Mouse (Mus musculus) layer of hippocampus, adult 18-20 months (tissue): ENCODE results near the gene Ist1. TPM values are rescaled to one million over a fixed set of nuclear protein-coding genes. Genes with fewer than 3 reads are reported as not detected.
A peak's percentile ranks its signal among the peaks of the same experiment; 100 is the strongest.

Experiments used
- DNase-seq, 2 experiments: peaks; one replicate each; pipeline ENCODE4 v3.0.0; 2022; ENCODE audit warnings: low spot score in 2 of 2
- long read RNA-seq: library from polyadenylated mRNA; stranded (forward); transcript quantifications from one replicate; pipeline ENCODE4 v2.0.0, GENCODE M21; 2021
- total RNA-seq, 2 experiments: library from RNA; stranded (reverse); gene quantifications; 2 replicates each; pipeline ENCODE4 v1.2.3; 2021

The Ist1 gene
- 10 to 100 TPM; 87.1 to 90.9 TPM for total RNA-seq
- long read RNA-seq, transcript Ist1-204 (9 exons, 3,633 nt) = minor isoform, 16 of 104 reads
- long read RNA-seq, transcript Ist1-201 (10 exons, 2,304 nt) = major isoform, 32 of 104 reads
- long read RNA-seq, partial matches to known transcripts = 33 of 104 reads
- long read RNA-seq, other reads (novel, unspliced or antisense) = 22 of 104 reads

DNA sequence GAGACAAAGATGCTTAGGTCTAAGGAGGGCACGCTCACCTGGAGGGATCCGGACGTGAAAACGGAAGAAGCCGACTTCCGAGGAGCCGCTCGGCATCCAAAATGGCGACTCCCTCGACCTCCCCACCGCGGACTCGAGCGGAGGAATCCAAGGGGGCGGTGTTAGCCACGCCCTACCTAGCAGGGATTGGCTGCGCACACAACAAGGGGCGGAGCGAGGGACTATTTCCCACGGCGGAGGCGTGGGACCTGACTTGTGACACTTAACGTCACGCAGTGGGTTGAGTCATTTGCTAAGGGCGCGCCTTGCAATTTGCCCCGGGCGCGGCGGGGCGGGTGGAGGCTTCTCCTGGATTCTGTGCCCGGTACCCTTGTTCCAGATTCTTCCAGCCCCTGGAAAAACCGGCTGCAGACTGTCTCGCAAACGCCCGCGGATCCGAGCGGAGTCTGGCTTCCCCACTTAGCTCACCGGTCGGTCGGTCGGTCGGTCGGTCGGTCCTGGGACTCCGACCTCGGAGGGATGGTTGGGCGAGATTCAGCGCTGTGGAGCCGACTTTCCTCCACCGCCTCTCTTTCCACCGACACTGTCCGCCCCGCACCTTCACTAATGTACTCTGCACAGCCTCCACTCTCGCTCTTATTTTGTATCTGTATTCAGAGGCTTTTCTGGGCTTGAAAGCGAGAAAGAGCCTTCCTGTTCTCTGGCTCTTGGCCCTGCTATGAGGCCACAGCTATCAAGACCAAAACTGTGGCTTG lies at the start of gene Ist1:
Ist1 (minus strand) TSS at position 115 of the 755 bp plus-strand sequence.
- peak; percentile 97 to 98 for DNase-seq

DNA sequence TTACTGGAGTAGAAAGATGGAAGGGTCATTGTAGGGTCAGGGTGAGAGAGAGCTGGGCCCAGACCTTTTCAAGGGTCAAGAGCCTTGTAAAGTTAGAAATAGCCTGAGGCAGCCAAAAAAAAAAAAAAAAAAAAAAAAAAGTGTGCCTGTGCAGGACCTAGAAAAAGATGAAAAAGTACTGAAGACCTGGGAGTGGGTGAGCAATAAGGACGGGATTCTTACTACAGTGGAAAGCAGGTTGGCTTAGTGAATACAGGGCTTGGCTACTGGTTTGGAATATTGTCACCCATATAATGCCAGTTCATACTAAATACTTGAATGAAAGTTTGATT lies 45.0 kb upstream of the Ist1 start:
- no peak for DNase-seq

DNA sequence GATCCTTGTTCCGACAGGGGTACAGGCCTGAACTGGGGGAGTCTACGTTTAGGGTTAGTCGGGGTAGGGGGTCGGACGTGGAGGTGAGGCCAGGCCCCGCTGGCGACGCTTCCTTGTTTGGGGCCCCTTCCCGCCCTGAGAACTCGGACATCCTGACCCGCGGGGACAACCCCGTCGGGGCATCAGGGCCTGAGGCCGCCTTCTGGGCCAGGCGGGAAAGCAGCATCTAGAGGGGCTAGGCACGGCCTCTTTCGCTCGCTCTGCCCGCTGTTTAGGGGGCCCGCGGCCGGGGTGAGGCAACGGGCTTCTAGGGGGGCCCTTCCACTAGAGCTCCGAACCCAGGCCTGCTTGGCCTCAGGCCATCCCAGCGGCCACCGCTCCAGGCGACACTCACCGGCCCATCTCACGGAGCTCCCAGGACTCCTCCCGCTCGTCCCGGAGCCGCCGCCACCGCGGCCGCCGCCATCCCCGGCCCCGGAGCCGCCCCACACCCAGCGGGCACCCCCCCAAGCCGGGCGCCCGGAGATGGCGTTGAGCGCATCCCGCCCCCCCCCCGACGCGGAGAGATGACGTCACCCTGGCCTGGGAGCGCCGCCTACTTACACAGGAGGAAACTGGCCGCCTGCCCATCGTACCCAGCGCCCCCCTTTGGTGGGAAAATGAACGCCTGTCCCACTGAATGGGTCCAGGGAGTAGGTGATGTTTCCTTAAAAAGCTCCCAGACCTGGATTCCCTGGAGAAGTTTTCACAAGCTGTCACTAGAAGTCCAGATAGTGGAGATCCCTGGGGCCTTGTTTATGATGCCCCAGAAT lies 44.4 kb upstream of the Ist1 start, which contains the start of gene Atxn1l:
Atxn1l (minus strand) TSS at position 503 of the 812 bp plus-strand sequence.
- peak; percentile 77 to 87 for DNase-seq

DNA sequence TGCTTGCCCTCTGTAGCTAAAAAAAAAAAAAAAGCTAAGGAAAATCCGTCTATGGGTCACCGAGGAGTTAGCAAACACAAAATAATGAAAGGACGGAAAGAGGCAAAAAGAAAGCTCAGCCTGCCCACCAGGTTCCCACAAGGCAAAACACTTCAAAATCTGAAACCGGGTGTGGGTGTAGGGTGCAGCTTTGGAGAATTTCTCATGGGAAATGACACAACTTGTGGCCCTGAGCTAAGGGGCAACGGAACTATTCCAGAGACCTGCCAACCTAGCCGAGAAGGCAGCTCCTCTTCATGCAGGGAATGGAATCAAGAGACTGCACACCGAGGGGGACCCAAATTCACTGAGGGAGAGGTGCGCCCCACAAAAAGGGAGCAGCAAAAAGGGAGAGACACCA lies 43.8 kb upstream of the Ist1 start:
- no peak for DNase-seq

DNA sequence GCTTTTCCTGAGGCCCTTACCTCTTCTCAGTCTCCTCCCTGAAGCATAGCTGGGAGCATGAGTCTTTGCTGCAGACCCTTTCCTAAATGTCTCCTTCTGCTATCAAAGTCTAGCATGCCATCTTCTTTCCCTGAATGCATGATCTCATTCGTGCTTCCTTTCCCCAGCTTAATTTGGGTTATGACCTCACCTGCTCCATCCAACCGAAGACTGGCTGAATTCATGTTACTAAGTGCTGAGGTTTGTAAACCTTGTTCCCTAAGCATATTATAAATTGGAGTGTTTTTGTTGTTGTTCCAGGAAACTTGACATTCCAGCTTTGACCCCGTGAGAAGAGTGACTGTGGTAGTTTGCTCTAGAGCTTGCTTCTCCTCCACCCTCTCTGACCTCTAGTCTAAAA lies 41.0 kb upstream of the Ist1 start:
- no peak for DNase-seq

DNA sequence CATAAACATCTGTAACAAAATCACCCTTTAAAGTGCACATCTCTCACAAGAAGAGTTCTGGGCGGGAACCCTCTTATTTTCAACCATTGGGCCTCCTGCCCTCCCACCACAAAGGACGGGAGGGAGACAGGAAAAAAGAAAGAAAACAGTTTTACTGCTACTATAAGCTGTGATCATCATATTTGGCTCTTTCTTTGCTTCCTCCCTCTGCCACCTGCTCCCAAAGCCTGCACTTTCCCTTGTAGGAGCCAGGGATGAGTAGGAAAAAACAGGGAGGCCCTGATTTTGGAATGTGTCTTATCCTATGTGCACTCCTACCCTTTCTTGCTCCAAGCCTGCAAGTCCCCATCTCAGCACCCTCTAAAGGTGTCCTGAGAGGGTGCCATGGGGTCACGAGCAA lies 38.0 kb upstream of the Ist1 start:
- DNase-seq = peak in 1 of 2 experiments; percentile 54

DNA sequence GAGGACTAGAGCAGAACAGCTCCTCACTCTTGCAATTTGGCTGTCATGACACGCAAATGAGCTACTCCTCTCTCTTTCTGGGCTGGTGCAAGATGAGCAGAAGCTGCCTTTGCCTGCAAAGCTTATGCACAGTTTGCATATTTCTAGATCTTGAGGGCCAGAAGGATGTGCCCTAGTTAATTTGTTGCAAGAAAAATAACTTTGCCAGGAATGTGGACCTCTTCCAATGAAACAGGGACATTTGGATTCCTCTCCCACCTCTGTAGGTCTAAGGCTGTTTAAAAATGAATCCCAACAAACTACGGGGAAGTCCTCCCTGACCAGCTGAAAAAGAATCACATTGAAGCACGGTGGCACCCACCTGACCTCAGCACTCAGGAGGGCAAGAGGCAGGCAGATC lies 32.0 kb upstream of the Ist1 start:
- no peak for DNase-seq

DNA sequence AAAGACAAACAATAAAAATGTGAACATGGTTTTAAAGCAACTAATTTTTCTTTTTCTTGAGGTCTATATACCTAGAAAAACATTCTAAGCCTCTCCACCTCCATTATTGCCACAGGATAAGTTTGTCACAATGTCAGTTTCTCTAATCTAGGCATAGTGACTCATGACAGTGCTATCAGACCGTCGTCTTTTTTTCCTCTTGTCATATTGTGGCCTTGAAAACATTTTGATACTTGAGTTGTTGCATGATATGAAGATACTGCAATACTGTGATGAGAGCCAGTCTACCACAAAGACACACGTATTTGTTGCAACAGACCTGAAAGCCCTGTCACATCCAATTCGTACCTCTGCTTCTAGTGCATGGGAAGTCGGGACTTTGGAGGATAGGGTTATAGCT lies 21.9 kb upstream of the Ist1 start:
- no peak for DNase-seq

DNA sequence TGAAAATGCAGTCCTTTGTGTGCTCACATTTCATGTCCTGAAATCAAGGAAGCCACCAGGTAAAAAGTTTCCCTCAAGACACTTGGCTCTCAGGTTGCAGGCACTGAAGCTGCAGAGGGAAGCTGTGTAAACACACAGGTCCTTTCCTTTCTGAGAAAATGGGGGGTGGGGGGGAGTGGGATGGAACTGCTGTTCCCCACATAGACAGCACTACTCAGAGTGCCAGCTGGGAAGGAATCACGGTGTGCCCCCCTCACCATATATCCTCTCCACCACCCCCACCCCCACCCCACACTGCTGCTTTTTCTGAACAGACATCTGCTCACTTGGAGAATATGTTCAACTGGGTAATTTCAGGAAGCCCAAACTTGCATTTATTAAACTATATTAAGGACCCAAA lies 19.5 kb upstream of the Ist1 start:
- DNase-seq = no peak

DNA sequence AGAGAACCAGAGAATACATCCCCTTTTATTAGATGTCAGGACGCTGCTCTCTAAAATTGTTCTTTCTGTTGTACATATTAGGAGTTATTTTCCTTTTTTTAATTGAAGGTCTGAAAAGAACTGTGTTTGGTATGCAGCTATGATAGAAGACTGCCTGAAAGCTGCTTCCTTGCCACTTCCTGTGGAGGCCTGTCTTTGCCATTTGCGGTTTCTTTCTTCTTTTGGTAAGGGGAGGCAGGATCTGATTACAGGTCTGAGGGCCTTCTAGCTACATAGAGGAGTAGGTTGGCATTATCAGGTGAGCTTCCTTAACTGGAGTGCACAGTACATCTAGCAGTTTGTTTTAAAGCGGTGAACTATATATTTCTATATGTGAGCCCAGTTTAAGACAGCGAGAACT lies 14.9 kb upstream of the Ist1 start:
- DNase-seq = no peak

DNA sequence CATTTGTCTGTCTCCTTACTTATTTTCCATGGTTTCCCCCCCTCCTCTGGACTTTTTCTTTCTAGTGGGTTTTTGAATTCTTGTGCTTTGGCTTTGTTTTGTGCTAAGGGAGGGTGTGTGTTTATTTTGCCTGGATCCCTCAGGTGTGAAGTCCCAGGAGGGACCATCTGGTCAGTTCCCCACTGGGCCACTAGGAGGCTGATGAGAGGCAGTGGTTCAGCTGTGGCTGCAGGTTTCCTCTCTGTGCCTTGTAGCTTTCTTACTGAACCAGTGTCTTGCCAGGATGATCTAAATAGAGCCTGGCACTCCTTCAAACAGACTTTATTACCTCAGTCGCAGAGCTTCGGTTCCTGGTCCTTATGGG lies 13.8 kb upstream of the Ist1 start:
- peak; percentile 63 to 72 for DNase-seq

DNA sequence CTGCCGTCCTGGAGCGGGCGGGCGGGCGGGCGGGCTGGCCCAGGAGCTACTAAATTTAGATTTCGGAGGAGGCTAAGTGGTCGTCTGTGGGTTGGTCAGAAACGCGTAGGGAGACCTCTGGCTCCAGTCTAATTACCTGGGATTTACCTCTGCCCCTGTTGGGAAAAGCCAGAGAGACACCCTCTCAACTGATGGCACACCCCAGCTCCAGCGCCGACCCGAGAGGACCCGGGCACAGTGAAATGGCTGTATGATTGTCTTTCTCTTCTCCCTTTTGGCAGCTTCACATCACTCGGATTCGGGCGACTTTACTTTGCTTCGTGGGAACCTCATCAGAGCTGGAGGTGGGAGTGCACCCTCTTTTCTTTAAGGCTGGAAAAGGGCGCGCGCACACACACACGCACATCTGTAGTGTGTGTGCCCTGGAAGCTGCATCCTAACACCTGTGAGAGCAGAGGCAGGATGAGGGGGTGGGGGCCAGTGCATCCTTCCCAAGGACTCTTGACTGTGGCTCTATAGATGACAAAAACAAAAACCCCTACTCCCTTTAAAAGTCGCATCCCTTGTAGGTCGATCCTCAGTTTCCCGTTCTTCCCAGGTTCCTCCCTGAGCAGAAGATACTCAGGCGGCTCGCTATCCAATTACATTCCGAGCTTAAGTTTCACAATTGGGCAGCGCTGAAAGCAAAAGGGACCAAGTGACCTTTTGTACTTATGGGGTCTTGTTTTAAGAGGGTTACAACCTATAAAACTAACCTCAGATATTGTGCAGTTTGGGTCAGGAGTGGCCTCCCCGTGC lies 13.2 kb upstream of the Ist1 start:
- DNase-seq = peak in 1 of 2 experiments; percentile 26

DNA sequence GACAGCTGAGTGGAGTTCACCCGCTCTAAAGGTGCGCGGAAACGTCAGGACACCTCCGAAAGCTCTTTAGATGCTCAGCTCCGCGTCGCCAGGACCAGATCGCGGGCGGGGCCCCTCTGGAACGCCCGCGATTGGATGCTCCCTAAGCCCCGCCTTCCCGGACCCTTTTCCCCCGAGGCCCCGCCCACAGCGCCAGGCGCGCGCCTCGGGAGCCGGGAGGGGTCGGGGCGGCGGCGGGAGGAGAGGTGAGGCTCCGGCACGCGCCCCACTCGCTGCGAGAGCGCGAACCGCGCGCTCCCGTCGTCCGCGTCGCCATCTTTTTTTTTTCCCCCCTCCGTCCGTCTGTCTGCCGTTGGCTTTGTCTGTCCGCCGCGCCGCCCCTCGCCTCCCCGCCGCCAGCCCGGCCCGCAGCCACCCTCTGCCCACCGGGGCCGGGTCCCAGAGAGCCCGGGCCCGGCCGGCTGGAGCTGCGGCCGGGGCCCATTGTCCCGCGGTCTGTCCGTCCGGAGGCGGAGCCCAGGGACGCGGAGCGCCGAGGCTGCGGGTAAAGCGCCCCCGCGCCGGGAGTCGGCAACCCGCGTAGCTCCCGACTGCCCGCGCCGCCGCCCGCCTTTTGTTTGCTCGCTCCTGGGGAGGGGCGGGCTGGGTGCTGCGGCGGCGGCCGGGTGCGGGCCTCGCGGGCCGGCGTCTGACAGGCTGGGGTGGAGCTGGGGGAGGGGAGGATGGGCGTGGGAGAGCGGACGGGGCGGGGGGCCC lies 12.4 kb upstream of the Ist1 start, which contains the start of gene Zfp821:
Zfp821 (plus strand) TSS at position 227 of the 756 bp plus-strand sequence.
- peak; percentile 92 to 95 for DNase-seq

DNA sequence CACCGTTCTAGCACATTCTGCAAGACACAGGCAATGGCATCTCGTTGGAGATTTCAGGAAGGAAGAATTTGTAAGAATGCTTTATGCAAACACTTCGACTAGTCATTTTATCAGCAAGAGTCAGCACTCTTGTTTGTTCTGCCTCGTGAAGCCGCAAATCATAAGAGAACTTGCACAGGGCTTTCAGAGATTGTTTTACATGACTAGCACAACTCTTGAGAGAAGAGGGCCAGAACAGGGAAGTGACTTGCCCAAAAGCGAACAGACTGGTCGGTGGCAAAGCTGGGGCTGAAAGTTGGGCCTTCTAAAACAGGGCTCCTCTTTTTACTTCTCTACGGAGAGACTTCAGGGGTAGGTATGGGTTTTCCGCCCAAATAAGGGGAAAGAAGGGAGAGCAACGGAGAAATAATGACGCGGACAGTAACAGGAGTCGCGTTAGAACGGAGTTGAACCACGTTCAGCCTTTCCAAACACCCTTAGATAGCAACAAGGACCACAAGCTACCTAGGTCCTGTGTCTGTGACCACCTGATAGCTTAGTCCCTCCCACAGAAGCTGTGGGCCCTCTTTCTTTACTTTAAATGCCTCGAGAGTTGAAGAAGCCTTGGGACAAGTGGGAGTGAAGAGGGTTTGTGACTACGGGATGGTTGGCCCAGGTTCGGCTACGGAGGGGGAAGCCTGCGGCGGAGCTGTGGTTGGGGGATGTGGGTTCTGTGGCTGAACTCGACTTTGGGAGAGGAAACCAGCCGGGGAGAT lies 11.7 kb upstream of the Ist1 start:
- DNase-seq = no peak

DNA sequence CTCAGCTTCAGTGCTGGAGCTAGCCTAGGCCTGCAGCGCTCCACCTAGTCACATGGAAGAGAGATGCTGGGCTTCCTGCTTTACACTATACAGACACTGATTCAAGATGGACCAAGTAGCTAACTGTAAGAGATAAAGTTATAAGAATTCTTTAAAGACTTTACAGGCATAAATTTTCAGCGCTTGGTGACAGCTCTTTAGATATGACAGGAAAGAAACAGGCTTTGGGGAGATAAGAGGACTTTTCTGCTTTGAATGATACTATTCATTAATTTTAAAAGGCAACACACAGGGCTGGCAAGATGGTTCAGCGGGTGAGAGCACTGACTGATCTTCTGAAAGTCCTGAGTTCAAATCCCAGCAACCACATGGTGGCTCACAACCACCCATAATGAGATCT lies 5.4 kb upstream of the Ist1 start:
- DNase-seq = no peak

DNA sequence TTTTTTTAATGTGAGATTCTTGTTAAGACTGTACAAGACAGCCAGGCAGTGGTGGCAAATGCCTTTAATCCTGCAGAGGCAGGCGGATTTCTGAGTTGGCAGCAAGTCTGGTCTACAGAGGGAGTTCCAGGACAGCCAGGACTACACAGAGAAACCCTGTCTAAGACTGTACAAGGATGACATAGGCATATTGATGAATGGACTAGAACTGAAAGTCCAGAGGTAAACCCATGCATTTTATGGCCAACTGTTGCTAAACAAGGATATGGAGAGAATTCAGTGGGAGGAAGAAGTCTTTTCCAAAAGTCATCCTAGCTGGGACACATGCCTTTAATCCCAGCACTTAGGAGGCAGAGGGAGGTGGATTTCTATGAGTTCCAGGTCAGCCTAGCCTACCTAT lies 4.7 kb upstream of the Ist1 start:
- DNase-seq = no peak

DNA sequence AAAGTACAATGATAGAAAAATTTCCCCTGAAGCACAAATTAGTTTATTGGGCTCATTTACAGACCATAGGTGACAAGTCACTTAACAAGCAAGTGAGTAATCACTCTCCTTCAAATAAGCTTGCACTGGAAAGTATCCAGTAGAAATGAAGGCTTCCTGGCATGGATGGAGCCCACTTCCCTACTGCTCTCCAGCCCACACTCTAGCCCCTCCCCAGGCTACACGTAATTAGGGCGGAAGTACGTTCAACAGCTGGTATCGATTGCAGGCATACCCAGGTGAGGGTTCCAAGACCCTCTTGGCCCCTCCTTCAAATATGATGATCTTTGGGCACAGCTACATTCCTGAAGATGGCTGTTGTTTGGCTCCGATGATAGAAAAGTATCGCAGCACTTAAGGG lies 1.1 kb upstream of the Ist1 start:
- no peak for DNase-seq

DNA sequence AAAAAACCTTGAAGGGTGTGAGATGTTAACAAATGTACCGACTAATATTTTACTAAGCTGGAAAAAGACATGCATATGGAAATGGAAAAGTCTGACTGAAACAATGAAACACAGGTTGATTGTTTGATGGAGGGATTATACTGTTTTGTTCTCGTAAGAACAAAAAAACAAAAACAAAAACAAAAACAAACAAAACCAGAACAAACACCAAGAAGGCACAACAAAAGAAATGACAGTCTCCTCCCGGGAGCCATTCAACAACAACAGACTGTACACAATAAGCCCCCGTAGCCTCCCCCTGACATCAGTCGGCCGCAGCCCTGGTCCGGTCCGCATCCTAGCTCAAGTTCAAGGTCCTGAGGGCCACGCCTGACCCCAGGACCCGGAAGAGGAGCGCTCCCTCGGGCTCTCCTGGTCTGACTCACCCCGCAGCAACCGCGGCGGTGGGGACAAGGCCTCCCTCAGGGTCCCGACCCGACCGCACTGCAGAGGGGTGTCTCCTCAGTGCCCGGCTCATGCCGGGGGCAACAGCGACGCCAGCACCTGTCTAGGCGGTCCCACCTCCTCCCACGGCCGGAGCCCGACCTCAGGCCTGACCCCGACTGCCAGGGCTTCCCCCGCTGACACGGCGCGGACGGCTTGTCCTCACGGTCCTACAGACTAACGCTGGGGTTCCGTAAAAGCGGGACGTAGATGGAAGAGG lies 466 bp downstream of the Ist1 start:
- DNase-seq = peak; percentile 26 to 40

DNA sequence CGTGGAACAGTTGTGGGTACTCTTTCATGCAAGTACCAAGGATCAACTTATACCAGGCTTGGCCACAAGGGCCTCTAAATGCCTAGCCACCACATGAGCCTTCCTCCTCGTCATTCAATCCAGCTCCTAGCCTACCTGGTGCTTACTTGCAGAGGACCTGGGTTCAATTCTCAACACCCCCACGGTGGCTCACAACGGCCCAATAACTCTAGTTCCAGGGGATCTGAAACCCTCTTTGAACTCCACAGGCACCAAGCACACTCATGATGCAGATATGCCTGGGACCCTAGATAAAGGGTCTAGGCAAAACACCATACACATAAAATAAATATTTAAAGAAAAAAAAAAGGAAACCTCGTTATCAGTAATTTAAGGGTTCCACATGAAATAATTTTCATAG lies 1.3 kb downstream of the Ist1 start:
- DNase-seq = no peak
